Mouse (Mus musculus) kidney, adult 10 weeks (tissue): ENCODE data around the gene Arl2bp. TPM values are rescaled to one million over a fixed set of nuclear protein-coding genes. Genes with fewer than 3 reads are reported as not detected.

ENCODE experiments used
- polyA plus RNA-seq: library from polyadenylated mRNA; stranded (reverse); fragments of 350-450 nt; fragmentation: Illumina TruSeq; extraction: RNeasy Lipid Tissue Mini Kit (QIAGEN cat#74804); gene quantifications from one replicate; pipeline ENCODE4 v1.2.3, GENCODE M21; 2014; ENCODE audit warnings: low read depth, low replicate concordance

The Arl2bp gene
- 151 TPM for polyA plus RNA-seq

GRCm38 (mm10) chr8:94666456-94667308 lies at the start of gene Arl2bp:
Gene Arl2bp (plus strand): TSS chr8:94666600.

GRCm38 (mm10) chr8:94695994-94696384 lies 29.6 kb downstream of the Arl2bp start, which contains the start of gene Pllp:
Gene Pllp (minus strand): TSS chr8:94696278.

Other genes starting within 250 kb of the Arl2bp start
- gene Nlrc5, start 232.2 kb upstream of the Arl2bp start, polyA plus RNA-seq = 2.7 TPM
- gene Cpne2, start 133.6 kb upstream of the Arl2bp start, polyA plus RNA-seq = 3.6 TPM
- gene Rspry1, start 64.7 kb upstream of the Arl2bp start, polyA plus RNA-seq = 56.8 TPM
- gene Fam192a, start 64.6 kb upstream of the Arl2bp start, polyA plus RNA-seq = 54.6 TPM
- gene Pllp, start 29.7 kb downstream of the Arl2bp start, polyA plus RNA-seq = 6.4 TPM
- gene Ccl22, start 79.0 kb downstream of the Arl2bp start, polyA plus RNA-seq = 0.20 TPM
- 2.9 TPM for gene Cx3cl1, start 105.4 kb downstream of the Arl2bp start, polyA plus RNA-seq
- not detected for gene Ccl17, start 143.9 kb downstream of the Arl2bp start, polyA plus RNA-seq
- 24.6 TPM for gene Coq9, start 171.7 kb downstream of the Arl2bp start, polyA plus RNA-seq
- 3.2 TPM for gene Ciapin1, start 171.8 kb downstream of the Arl2bp start, polyA plus RNA-seq
- gene Polr2c, start 190.8 kb downstream of the Arl2bp start, polyA plus RNA-seq = 4.2 TPM
- 0.97 TPM for gene Dok4, start 209.7 kb downstream of the Arl2bp start, polyA plus RNA-seq